Mouse (Mus musculus) lung, postnatal 0 days (tissue): ENCODE measurements around the gene Chpf2.

Experiments
- CTCF ChIP-seq: IDR thresholded peaks from 2 replicates; pipeline ENCODE4 v1.5.1; 2016; ENCODE audit warnings: antibody characterized with exemption, mild to moderate bottlenecking
- EP300 ChIP-seq: IDR thresholded peaks from 2 replicates; pipeline ENCODE4 v1.6.1; 2016; ENCODE audit warnings: antibody characterized with exemption, mild to moderate bottlenecking, control low read depth

DNA sequence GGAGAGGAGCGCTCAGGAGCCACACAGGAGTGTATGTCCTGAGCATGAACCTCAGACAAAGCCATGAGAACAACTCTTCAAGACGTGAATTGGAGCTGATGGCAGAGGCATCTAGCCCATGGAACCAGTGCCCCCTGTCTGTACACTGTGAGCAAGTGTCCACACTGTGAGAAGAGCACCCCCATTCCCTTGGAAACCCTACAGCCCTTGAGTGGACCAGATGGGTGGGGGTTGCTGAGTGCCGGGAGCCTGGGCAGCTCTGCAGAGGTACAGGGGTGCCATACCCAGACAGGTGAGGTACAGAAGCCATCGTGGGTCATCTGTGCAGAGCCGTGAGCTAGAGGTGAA, 25.7 kb downstream of the Chpf2 start:
- TF ChIP-seq EP300 (no peak), CTCF (peak; percentile 39)
